Mouse (Mus musculus): ENCODE measurements at regions not wholly inside any gene's neighbourhood (a gene's known extent, or its start where the extent isn't known, plus 50 kb on each side); places are given as distances from the start of the nearest gene placed in this dataset.

- DNase-seq (ENCODE audit: low spot score), result no peak
- H3K27ac ChIP-seq (ENCODE audit: low read depth), result no peak overlapping the region
- H3K9ac ChIP-seq (replicated peaks; ENCODE audit: low read depth, low read length), result no peak overlapping the region
- no peak overlapping the region for H3K4me2 ChIP-seq (ENCODE audit: low read depth, low read length)
- H3K27me3 ChIP-seq (ENCODE audit: control insufficient read depth, insufficient read depth, low read length), result no peaks in the 10 kb centered on the region
- no peaks in the 10 kb centered on the region for H3K9me3 ChIP-seq (replicated peaks; ENCODE audit: control insufficient read depth, low read length)
- TF ChIP-seq CTCF (IDR thresholded peaks at IDR 0.05; ENCODE audit: low read depth), result no peak
- no peak for TF ChIP-seq EP300 (IDR thresholded peaks at IDR 0.05; ENCODE audit: low read depth)
- WGBS, result 64% methylated on average over 3 of the region's 3 CpGs
- H3K4me3 ChIP-seq (ENCODE audit: low read depth, low read length), result no peak overlapping the region
- no peaks in the 10 kb centered on the region for H3K4me1 ChIP-seq (ENCODE audit: control insufficient read depth, insufficient read depth)
- H3K36me3 ChIP-seq (replicated peaks; ENCODE audit: control insufficient read depth, insufficient read depth, low read length), result no peaks in the 10 kb centered on the region
- ATAC-seq (ENCODE audit: insufficient read depth, low read depth), result no peak
Measured at GRCm38 (mm10) chr14:58907932-58908331, 234.8 kb downstream of the 1700129C05Rik start.

DNA sequence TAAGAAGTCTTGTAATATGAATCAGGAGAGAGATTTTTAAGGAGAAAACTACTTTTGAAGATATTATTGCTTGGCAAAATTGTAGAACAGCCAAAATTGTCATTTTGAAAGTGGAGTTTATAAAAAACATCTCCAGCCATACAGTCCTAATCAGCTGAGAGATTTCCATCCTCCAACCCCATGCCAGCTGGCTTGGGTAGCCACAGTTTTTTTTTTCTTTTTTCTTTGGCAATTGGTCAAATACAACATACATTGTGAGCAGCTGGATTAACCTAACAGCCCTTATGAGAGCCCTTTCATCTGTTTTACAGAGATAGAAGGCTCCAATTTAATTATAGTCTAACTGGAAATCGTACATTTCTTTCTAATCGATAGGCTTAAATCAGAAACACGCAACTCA lies 235.3 kb downstream of the 1700129C05Rik start:
- Histone ChIP-seq H3K9me3 (replicated peaks; ENCODE audit: control insufficient read depth, low read length) (no peaks in the 10 kb centered on the region), H3K4me3 (ENCODE audit: low read depth, low read length) (no peak overlapping the region), H3K27ac (ENCODE audit: low read depth) (no peak overlapping the region), H3K4me2 (ENCODE audit: low read depth, low read length) (no peak overlapping the region), H3K27me3 (ENCODE audit: control insufficient read depth, insufficient read depth, low read length) (no peaks in the 10 kb centered on the region), H3K4me1 (ENCODE audit: control insufficient read depth, insufficient read depth) (no peaks in the 10 kb centered on the region), H3K9ac (replicated peaks; ENCODE audit: low read depth, low read length) (no peak overlapping the region), H3K36me3 (replicated peaks; ENCODE audit: control insufficient read depth, insufficient read depth, low read length) (no peaks in the 10 kb centered on the region)
- TF ChIP-seq EP300 (IDR thresholded peaks at IDR 0.05; ENCODE audit: low read depth), result no peak
- no peak for TF ChIP-seq CTCF (IDR thresholded peaks at IDR 0.05; ENCODE audit: low read depth)
- 73% methylated on average over 3 of the region's 3 CpGs for WGBS
- ATAC-seq (ENCODE audit: insufficient read depth, low read depth), result no peak
- no peak for DNase-seq (ENCODE audit: low spot score)

GRCm38 (mm10) chr14:58906631-58907030 lies 236.1 kb downstream of the 1700129C05Rik start:
- Histone ChIP-seq H3K9me3 (replicated peaks; ENCODE audit: control insufficient read depth, low read length) (no peaks in the 10 kb centered on the region), H3K36me3 (replicated peaks; ENCODE audit: control insufficient read depth, insufficient read depth, low read length) (no peaks in the 10 kb centered on the region), H3K4me3 (ENCODE audit: low read depth, low read length) (no peak overlapping the region), H3K9ac (replicated peaks; ENCODE audit: low read depth, low read length) (no peak overlapping the region), H3K27me3 (ENCODE audit: control insufficient read depth, insufficient read depth, low read length) (no peaks in the 10 kb centered on the region), H3K27ac (ENCODE audit: low read depth) (no peak overlapping the region), H3K4me1 (ENCODE audit: control insufficient read depth, insufficient read depth) (no peaks in the 10 kb centered on the region), H3K4me2 (ENCODE audit: low read depth, low read length) (no peak overlapping the region)
- no peak for DNase-seq (ENCODE audit: low spot score)
- TF ChIP-seq CTCF (IDR thresholded peaks at IDR 0.05; ENCODE audit: low read depth), result no peak
- TF ChIP-seq EP300 (IDR thresholded peaks at IDR 0.05; ENCODE audit: low read depth), result no peak
- 82% methylated on average over 4 of the region's 4 CpGs for WGBS
- no peak for ATAC-seq (ENCODE audit: insufficient read depth, low read depth)

DNA sequence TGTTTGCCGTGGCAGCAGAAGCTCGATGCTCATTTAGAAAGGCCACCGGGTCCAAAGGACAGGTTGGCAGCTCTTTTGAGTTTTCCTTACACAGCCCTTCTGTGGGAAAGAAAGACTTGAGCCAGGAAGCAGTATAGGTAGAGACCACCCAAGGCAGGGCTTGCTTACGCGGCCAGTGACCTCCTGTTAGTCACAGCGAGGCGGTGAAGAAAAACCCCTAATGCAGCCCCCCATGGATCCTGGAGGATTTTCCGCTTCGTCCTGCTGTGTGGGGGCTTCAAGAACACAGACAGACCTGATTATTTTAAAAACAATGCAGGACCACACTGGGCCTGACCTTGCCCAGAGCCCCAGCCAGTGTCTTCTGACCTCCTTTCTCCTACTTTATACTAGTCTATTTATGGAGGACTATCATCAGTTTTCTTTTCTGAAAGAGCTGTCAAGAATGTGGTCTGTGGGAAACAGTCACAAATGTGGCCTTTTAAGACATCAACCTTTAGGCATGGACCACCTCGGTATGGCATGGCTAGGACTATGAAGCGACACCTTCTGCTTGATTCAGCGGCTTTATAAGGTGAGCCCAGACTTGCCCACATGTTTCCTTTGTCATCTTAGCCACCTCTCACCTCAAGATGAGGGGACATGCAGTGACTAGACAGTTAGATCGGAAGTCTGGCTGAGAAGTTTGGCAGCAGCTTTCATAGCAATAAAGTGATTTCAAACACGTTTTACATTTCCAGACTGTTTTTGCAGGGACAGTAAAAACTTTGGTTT lies 274.3 kb downstream of the 1700129C05Rik start:
- Histone ChIP-seq H3K36me3 (replicated peaks; ENCODE audit: control insufficient read depth, insufficient read depth, low read length) (no peaks in the 10 kb centered on the region), H3K27ac (ENCODE audit: low read depth) (no peak overlapping the region), H3K27me3 (ENCODE audit: control insufficient read depth, insufficient read depth, low read length) (no peaks in the 10 kb centered on the region), H3K4me1 (ENCODE audit: control insufficient read depth, insufficient read depth) (peaks cover 6% of the 10 kb centered on the region), H3K9ac (replicated peaks; ENCODE audit: low read depth, low read length) (0 out of 2 replicates have a peak overlapping the region, but pooled peaks have one; percentile 7), H3K9me3 (replicated peaks; ENCODE audit: control insufficient read depth, low read length) (no peaks in the 10 kb centered on the region), H3K4me3 (ENCODE audit: low read depth, low read length) (no peak overlapping the region), H3K4me2 (ENCODE audit: low read depth, low read length) (peak overlapping the region; percentile 20; the same call in 1 of the 2 replicates)
- TF ChIP-seq CTCF (IDR thresholded peaks at IDR 0.05; ENCODE audit: low read depth) (no peak), EP300 (IDR thresholded peaks at IDR 0.05; ENCODE audit: low read depth) (no peak)
- 68% methylated on average over 14 of the region's 14 CpGs for WGBS
- DNase-seq (ENCODE audit: low spot score), result no peak
- ATAC-seq (ENCODE audit: insufficient read depth, low read depth), result no peak

- TF ChIP-seq EP300 (IDR thresholded peaks at IDR 0.05; ENCODE audit: low read depth) (no peak), CTCF (IDR thresholded peaks at IDR 0.05; ENCODE audit: low read depth) (no peak)
- Histone ChIP-seq H3K4me1 (ENCODE audit: control insufficient read depth, insufficient read depth) (peaks cover 6% of the 10 kb centered on the region), H3K36me3 (replicated peaks; ENCODE audit: control insufficient read depth, insufficient read depth, low read length) (no peaks in the 10 kb centered on the region), H3K4me3 (ENCODE audit: low read depth, low read length) (no peak overlapping the region), H3K9ac (replicated peaks; ENCODE audit: low read depth, low read length) (0 out of 2 replicates have a peak overlapping the region, but pooled peaks have one; percentile 7), H3K27ac (ENCODE audit: low read depth) (no peak overlapping the region), H3K27me3 (ENCODE audit: control insufficient read depth, insufficient read depth, low read length) (no peaks in the 10 kb centered on the region), H3K4me2 (ENCODE audit: low read depth, low read length) (peak overlapping the region; percentile 20; the same call in 1 of the 2 replicates), H3K9me3 (replicated peaks; ENCODE audit: control insufficient read depth, low read length) (no peaks in the 10 kb centered on the region)
- no peak for DNase-seq (ENCODE audit: low spot score)
- WGBS, result 35% methylated on average over 13 of the region's 13 CpGs
- no peak for ATAC-seq (ENCODE audit: insufficient read depth, low read depth)
Measured at GRCm38 (mm10) chr14:58867396-58868107, 275.1 kb downstream of the 1700129C05Rik start.

All from heart, postnatal 0 days (tissue).